Mouse (Mus musculus) embryonic fibroblast, embryonic 13.5 days (primary cell): ENCODE measurements around the gene Timm29. TPM values are rescaled to one million over a fixed set of nuclear protein-coding genes. Genes with fewer than 3 reads are reported as not detected.

Experiments used
- H3K27ac ChIP-seq: 2 replicates; pipeline ENCODE4 v1.5.1; 2012; ENCODE audit warnings: low read length, control low read depth, inconsistent platforms; ENCODE audit not compliant: insufficient read depth
- H3K4me1 ChIP-seq: 2 replicates; pipeline ENCODE4 v1.6.1; 2011; ENCODE audit warnings: low read length; ENCODE audit not compliant: control insufficient read depth, insufficient read depth
- H3K4me3 ChIP-seq: 2 replicates; pipeline ENCODE4 v1.5.1; 2011; ENCODE audit warnings: mild to moderate bottlenecking, control low read depth, low read length; ENCODE audit not compliant: insufficient read depth
- CTCF ChIP-seq: IDR thresholded peaks from 2 replicates; pipeline ENCODE4 v1.5.1; 2011; ENCODE audit warnings: mild to moderate bottlenecking, control low read depth, low read length, moderate library complexity, borderline replicate concordance; ENCODE audit not compliant: insufficient read depth
- POLR2A ChIP-seq: IDR thresholded peaks from 2 replicates; pipeline ENCODE4 v1.6.1; 2011; ENCODE audit warnings: low read depth, mild to moderate bottlenecking, control low read depth, low read length, moderate library complexity
- polyA plus RNA-seq: library from polyadenylated mRNA; stranded (reverse); fragments of >200 nt; gene quantifications from 2 replicates; pipeline ENCODE4 v1.2.4, GENCODE M21; 2011; ENCODE audit warnings: low read depth; ENCODE audit not compliant: missing spikeins, insufficient read length

The Timm29 gene
- polyA plus RNA-seq, 1 experiment, result 31.6 TPM

GRCm38 (mm10) chr9:21594838-21595237 is 2.3 kb downstream of the Timm29 start:
- no peak overlapping the region for H3K27ac ChIP-seq
- TF ChIP-seq CTCF (no peak), POLR2A (no peak)
- H3K4me3 ChIP-seq, result peak overlapping the region; percentile 66
- H3K4me1 ChIP-seq, result no peaks in the 10 kb centered on the region

GRCm38 (mm10) chr9:21598198-21598597 is 5.7 kb downstream of the Timm29 start:
- TF ChIP-seq POLR2A, result no peak
- TF ChIP-seq CTCF, result no peak
- no peak overlapping the region for H3K4me3 ChIP-seq
- no peak overlapping the region for H3K27ac ChIP-seq
- H3K4me1 ChIP-seq, result no peaks in the 10 kb centered on the region

GRCm38 (mm10) chr9:21600186-21600585 is 7.7 kb downstream of the Timm29 start:
- Histone ChIP-seq H3K4me3 (no peak overlapping the region), H3K4me1 (no peaks in the 10 kb centered on the region), H3K27ac (no peak overlapping the region)
- TF ChIP-seq CTCF (no peak), POLR2A (no peak)

GRCm38 (mm10) chr9:21601073-21601472 is 8.6 kb downstream of the Timm29 start:
- TF ChIP-seq CTCF (no peak), POLR2A (no peak)
- Histone ChIP-seq H3K4me1 (no peaks in the 10 kb centered on the region), H3K4me3 (no peak overlapping the region), H3K27ac (no peak overlapping the region)

GRCm38 (mm10) chr9:21601722-21602399 is 9.3 kb downstream of the Timm29 start:
- Histone ChIP-seq H3K4me1 (no peaks in the 10 kb centered on the region), H3K27ac (no peak overlapping the region), H3K4me3 (no peak overlapping the region)
- TF ChIP-seq POLR2A (no peak), CTCF (peak; percentile 51; the same call in 1 of the 2 replicates)

GRCm38 (mm10) chr9:21604119-21604518 is 11.6 kb downstream of the Timm29 start:
- H3K4me3 ChIP-seq, result no peak overlapping the region
- H3K4me1 ChIP-seq, result no peaks in the 10 kb centered on the region
- H3K27ac ChIP-seq, result no peak overlapping the region
- TF ChIP-seq POLR2A, result no peak
- TF ChIP-seq CTCF, result no peak

GRCm38 (mm10) chr9:21605865-21606264 is 13.3 kb downstream of the Timm29 start:
- TF ChIP-seq POLR2A (no peak), CTCF (no peak)
- Histone ChIP-seq H3K4me3 (no peak overlapping the region), H3K27ac (no peak overlapping the region), H3K4me1 (no peaks in the 10 kb centered on the region)

GRCm38 (mm10) chr9:21606648-21607047 is 14.1 kb downstream of the Timm29 start:
- TF ChIP-seq CTCF, result no peak
- TF ChIP-seq POLR2A, result no peak
- no peak overlapping the region for H3K4me3 ChIP-seq
- H3K4me1 ChIP-seq, result no peaks in the 10 kb centered on the region
- no peak overlapping the region for H3K27ac ChIP-seq

GRCm38 (mm10) chr9:21609861-21610260 is 17.3 kb downstream of the Timm29 start:
- Histone ChIP-seq H3K4me3 (no peak overlapping the region), H3K4me1 (no peaks in the 10 kb centered on the region), H3K27ac (no peak overlapping the region)
- TF ChIP-seq POLR2A (no peak), CTCF (no peak)

- no peak for TF ChIP-seq CTCF
- TF ChIP-seq POLR2A, result no peak
- peak overlapping the region; percentile 78 for H3K4me3 ChIP-seq
- H3K4me1 ChIP-seq, result 0 out of 2 replicates have a peak, but pooled peaks cover 2% of the 10 kb centered on the region
- peak overlapping the region; percentile 90 for H3K27ac ChIP-seq
Measured at GRCm38 (mm10) chr9:21614864-21615616, 22.5 kb downstream of the Timm29 start.
